Mouse (Mus musculus) retina, postnatal 7 days (tissue): ENCODE results near the gene Txlng.
"Not testable (repeated sequence)": the region's sequence is repeated elsewhere in the genome, so short reads cannot be mapped to it uniquely, and the experiment has no call there.

ENCODE experiments used
- DNase-seq: peaks from one replicate; pipeline ENCODE4 v3.0.0-alpha.2; 2012; ENCODE audit warnings: low read depth, low spot score

The Txlng gene

GRCm38 (mm10) chrX:162829203-162829708 lies at the start of gene Txlng:
TSS of gene Txlng (minus strand) at chrX:162829454.
- peak; percentile 91 for DNase-seq

- no peak for DNase-seq
Measured at GRCm38 (mm10) chrX:162878236-162878635, 49.0 kb upstream of the Txlng start.

- no peak for DNase-seq
Measured at GRCm38 (mm10) chrX:162873761-162874160, 44.5 kb upstream of the Txlng start.

GRCm38 (mm10) chrX:162871734-162872517 lies 42.7 kb upstream of the Txlng start:
- DNase-seq = peak; percentile 3

- no peak for DNase-seq
Measured at GRCm38 (mm10) chrX:162868294-162868965, 39.2 kb upstream of the Txlng start.

GRCm38 (mm10) chrX:162848682-162849081 lies 19.4 kb upstream of the Txlng start:
- no peak for DNase-seq

- DNase-seq = no peak
Measured at GRCm38 (mm10) chrX:162845531-162845930, 16.3 kb upstream of the Txlng start.

- no peak for DNase-seq
Measured at GRCm38 (mm10) chrX:162844447-162845100, 15.3 kb upstream of the Txlng start.

GRCm38 (mm10) chrX:162832101-162832500 lies 2.8 kb upstream of the Txlng start:
- no peak for DNase-seq

- DNase-seq = no peak
Measured at GRCm38 (mm10) chrX:162831542-162831941, 2.3 kb upstream of the Txlng start.

GRCm38 (mm10) chrX:162831036-162831435 lies 1.8 kb upstream of the Txlng start:
- DNase-seq = no peak

- not testable (repeated sequence) for DNase-seq
Measured at GRCm38 (mm10) chrX:162830313-162830712, 1.1 kb upstream of the Txlng start.

- no peak for DNase-seq
Measured at GRCm38 (mm10) chrX:162829741-162830140, 487 bp upstream of the Txlng start.

- no peak for DNase-seq
Measured at GRCm38 (mm10) chrX:162828783-162829182, 471 bp downstream of the Txlng start.

GRCm38 (mm10) chrX:162828016-162828415 lies 1.2 kb downstream of the Txlng start:
- no peak for DNase-seq

- peak; percentile 37 for DNase-seq
Measured at GRCm38 (mm10) chrX:162800371-162800770, 28.9 kb downstream of the Txlng start.

- DNase-seq = not testable (repeated sequence)
Measured at GRCm38 (mm10) chrX:162791392-162791791, 37.9 kb downstream of the Txlng start.

GRCm38 (mm10) chrX:162788372-162788771 lies 40.9 kb downstream of the Txlng start:
- DNase-seq = no peak

- DNase-seq = no peak
Measured at GRCm38 (mm10) chrX:162770726-162771125, 58.5 kb downstream of the Txlng start.

GRCm38 (mm10) chrX:162761716-162762395 lies 67.4 kb downstream of the Txlng start:
- DNase-seq = no peak

GRCm38 (mm10) chrX:162760958-162761515 lies 68.2 kb downstream of the Txlng start:
- DNase-seq = peak; percentile 14
